Mouse (Mus musculus) intestine, embryonic 14.5 days (tissue): ENCODE data around the gene Mkln1. TPM values are rescaled to one million over a fixed set of nuclear protein-coding genes. Genes with fewer than 3 reads are reported as not detected.

ENCODE experiments used
- ATAC-seq: fragments of 200-750 bp; cut with Nextera tagmentation; replicated peaks from 2 replicates; pipeline ENCODE4 v1.8.0; 2017; ENCODE audit warnings: low read depth, moderate number of reproducible peaks, moderate TSS enrichment, moderate library complexity; ENCODE audit not compliant: low FRiP score, low TSS enrichment
- DNase-seq: peaks from one replicate; pipeline ENCODE4 v3.0.0-alpha.2; 2018; ENCODE audit warnings: low spot score
- H3K27ac ChIP-seq: fragments of 300-500 bp; sonication (generic); 2 replicates; pipeline ENCODE4 v1.5.1; 2014; ENCODE audit warnings: low read depth, mild to moderate bottlenecking, control low read depth
- H3K27me3 ChIP-seq: fragments of 300-500 bp; sonication (generic); replicated peaks from 2 replicates; pipeline ENCODE4 v1.6.1; 2014; ENCODE audit warnings: low read length, control low read depth; ENCODE audit not compliant: control insufficient read depth, insufficient read depth
- H3K36me3 ChIP-seq: fragments of 300-500 bp; sonication (generic); 2 replicates; pipeline ENCODE4 v1.6.1; 2014; ENCODE audit warnings: low read length, control low read depth; ENCODE audit not compliant: control insufficient read depth, insufficient read depth
- H3K4me1 ChIP-seq: fragments of 300-500 bp; sonication (generic); replicated peaks from 2 replicates; pipeline ENCODE4 v1.6.1; 2014; ENCODE audit warnings: low read length, control low read depth, mixed read lengths; ENCODE audit not compliant: control insufficient read depth, insufficient read depth
- H3K4me2 ChIP-seq: fragments of 300-500 bp; sonication (generic); 2 replicates; pipeline ENCODE4 v1.6.1; 2014; ENCODE audit warnings: low read length
- H3K4me3 ChIP-seq: fragments of 300-500 bp; sonication (generic); 2 replicates; pipeline ENCODE4 v1.5.1; 2014; ENCODE audit warnings: low read depth, low read length, control low read depth, mixed read lengths
- H3K9ac ChIP-seq: fragments of 300-500 bp; sonication (generic); 2 replicates; pipeline ENCODE4 v1.6.1; 2014; ENCODE audit warnings: mild to moderate bottlenecking, low read length
- H3K9me3 ChIP-seq: fragments of 300-500 bp; sonication (generic); 2 replicates; pipeline ENCODE4 v1.6.1; 2016; ENCODE audit warnings: low read length, control low read depth; ENCODE audit not compliant: control insufficient read depth
- WGBS: fragments of 180-500 bp; shearing (Covaris S2); extraction: QIAGEN DNeasy Blood & Tissue Kit; methylation state at CpG from one replicate; pipeline ENCODE4 v1.1.7; 2014; 5-methylcytosine and 5-hydroxymethylcytosine counted together
- polyA plus RNA-seq: library from polyadenylated mRNA; unstranded; fragments of >200 nt; fragmentation: Nextera tagmentation; extraction: Ambion mirVana; gene quantifications from 2 replicates; pipeline ENCODE4 v1.2.1, GENCODE M21; 2014

Gene Mkln1
- polyA plus RNA-seq, 1 experiment from 2014 or later, result 167 TPM

DNA sequence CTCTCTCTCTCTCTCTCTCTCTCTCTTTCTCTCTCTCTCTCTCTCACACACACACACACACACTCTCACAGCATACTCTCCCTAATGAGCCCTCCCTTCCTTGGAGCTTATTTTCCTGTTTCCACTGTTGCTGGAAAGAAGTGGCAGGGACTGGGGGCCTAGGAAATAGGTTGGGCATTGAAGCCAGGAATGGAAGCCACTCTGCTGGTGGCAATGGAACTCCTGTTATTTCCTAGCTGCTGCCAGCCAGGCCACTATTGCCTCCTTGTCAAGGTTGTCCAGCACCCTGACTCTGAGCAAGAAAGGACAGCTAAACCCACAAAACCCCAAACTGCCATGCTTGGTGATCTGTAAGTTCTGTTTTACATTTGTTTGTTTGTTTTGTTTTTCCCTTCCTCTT is 15.0 kb downstream of the Mkln1 start:
- H3K27ac ChIP-seq, result no peak overlapping the region

DNA sequence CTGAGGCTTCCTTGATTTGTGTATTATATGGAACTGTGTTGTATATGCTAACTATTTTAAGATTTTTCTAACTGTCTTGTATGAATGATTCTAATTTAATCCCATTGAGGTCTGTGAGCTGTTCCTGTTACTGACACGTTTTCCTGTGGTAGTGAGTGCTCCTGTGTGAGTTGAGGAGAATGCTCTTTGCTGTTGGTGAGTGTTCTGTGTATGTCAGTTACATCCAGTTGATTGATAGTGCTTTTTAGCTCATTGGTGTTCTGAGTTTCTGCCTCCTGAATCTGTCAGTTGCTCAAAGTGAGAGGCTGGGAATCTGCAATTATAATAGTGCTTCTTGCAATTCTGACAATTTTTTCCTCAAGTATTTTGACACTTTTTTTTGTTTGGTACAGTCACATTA is 15.8 kb downstream of the Mkln1 start:
- DNase-seq (no peak), ATAC-seq (no peak)
- Histone ChIP-seq H3K27me3 (no peaks in the 10 kb centered on the region), H3K36me3 (no peaks in the 10 kb centered on the region), H3K4me2 (no peak overlapping the region), H3K4me3 (no peak overlapping the region), H3K9me3 (no peaks in the 10 kb centered on the region), H3K9ac (no peak overlapping the region), H3K4me1 (no peaks in the 10 kb centered on the region), H3K27ac (no peak overlapping the region)
- 23% methylated on average over 1 of the region's 1 CpGs for WGBS

More for the DNA sequence above, 15.0 kb downstream of the Mkln1 start:
- Histone ChIP-seq H3K4me2 (no peak overlapping the region), H3K36me3 (no peaks in the 10 kb centered on the region), H3K4me1 (no peaks in the 10 kb centered on the region), H3K9ac (no peak overlapping the region), H3K27me3 (no peaks in the 10 kb centered on the region), H3K9me3 (no peaks in the 10 kb centered on the region), H3K4me3 (no peak overlapping the region)
- ATAC-seq, result no peak
- DNase-seq, result no peak

DNA sequence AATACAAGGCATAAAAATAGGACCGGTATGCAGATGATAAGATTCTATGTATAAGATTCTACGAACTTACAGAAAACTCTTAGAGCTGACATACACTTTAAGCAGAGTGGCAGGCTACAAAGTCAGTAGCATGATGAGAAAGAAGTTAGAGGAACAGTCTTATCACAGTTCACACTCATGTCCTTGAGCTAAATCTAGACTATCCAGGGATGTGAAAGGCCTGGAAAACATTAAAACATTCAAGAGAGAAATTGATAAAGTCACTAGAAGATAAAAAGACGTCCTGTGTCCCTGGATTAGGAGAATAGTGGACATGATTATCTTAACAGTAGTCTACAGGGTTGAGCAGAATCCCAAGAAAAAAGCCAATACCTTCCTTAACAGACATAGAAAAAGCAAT is 26.9 kb downstream of the Mkln1 start:
- DNase-seq (no peak), ATAC-seq (no peak)
- no peak overlapping the region for H3K9ac ChIP-seq
- peaks cover 26% of the 10 kb centered on the region for H3K36me3 ChIP-seq
- no peaks in the 10 kb centered on the region for H3K4me1 ChIP-seq
- no peak overlapping the region for H3K4me2 ChIP-seq
- H3K9me3 ChIP-seq, result no peaks in the 10 kb centered on the region
- H3K27ac ChIP-seq, result no peak overlapping the region
- 89% methylated on average over 3 of the region's 3 CpGs for WGBS
- no peak overlapping the region for H3K4me3 ChIP-seq
- no peaks in the 10 kb centered on the region for H3K27me3 ChIP-seq

DNA sequence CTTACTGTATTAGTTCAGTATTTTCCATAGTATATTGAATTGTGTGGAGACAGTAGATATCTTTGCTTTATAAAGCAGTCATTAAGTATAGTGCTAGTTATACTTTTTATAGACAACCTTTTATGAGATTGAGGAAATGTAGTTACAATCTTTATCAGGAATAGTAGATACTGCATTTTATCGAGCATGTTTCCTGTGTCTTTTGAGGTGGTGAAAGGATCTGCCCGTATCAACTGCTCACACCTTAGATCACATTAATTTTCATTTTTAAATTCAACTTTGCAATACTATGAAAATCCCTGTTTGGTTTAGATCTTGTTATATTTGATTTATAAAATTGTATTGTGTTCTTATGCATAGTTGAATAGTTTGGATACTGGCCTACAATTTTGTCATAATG is 38.7 kb downstream of the Mkln1 start:
- DNase-seq (no peak), ATAC-seq (no peak)
- Histone ChIP-seq H3K27me3 (no peaks in the 10 kb centered on the region), H3K9me3 (no peaks in the 10 kb centered on the region), H3K4me3 (no peak overlapping the region), H3K4me2 (no peak overlapping the region), H3K27ac (no peak overlapping the region), H3K4me1 (no peaks in the 10 kb centered on the region), H3K9ac (no peak overlapping the region), H3K36me3 (peaks cover 28% of the 10 kb centered on the region)
- WGBS, result 85% methylated on average over 2 of the region's 2 CpGs

DNA sequence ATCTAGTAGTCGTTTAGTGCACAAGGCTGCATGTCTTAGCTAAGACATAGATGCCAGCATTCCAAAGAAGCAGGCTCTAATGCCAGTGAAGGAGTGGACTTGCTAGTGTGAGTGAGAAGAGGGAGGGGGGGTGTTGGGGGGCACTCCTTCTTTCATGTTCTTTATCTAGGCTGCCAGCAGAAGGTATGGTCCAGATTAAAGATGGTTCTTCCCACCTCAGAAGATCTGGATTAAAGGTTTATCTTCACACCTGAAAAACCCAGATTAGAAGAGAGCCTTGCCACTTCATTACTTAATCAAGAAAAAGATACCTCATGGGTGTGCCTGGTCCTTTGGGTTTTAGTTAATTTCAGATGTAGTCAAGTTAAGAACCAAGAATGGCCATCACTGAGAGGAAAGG is 46.7 kb downstream of the Mkln1 start:
- Histone ChIP-seq H3K27ac (no peak overlapping the region), H3K27me3 (no peaks in the 10 kb centered on the region), H3K4me2 (no peak overlapping the region), H3K36me3 (peaks cover 32% of the 10 kb centered on the region; the same call in 1 of the 2 replicates), H3K4me3 (no peak overlapping the region), H3K4me1 (no peaks in the 10 kb centered on the region), H3K9me3 (no peaks in the 10 kb centered on the region), H3K9ac (no peak overlapping the region)
- no peak for DNase-seq
- 90% methylated on average over 1 of the region's 1 CpGs for WGBS
- no peak for ATAC-seq

DNA sequence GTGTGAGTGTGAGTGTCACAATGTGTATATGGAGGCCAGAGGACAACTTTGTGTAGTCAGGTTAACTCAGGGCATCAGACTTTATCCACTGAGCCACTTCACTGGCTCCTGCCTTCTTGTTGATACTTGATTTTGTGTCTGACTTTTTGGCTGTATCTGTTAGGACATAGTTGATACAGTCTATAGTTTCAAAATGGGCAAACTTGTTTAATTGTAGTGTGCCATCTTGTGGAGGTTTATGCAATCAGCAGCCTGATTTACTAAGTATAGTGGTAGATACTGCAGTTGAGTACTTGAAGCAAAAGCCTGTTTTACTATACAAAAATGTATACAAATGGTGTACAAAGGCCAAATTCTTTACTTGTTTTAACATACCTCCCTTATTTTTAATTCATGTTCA is 55.2 kb downstream of the Mkln1 start:
- Histone ChIP-seq H3K4me2 (no peak overlapping the region), H3K4me3 (no peak overlapping the region), H3K4me1 (no peaks in the 10 kb centered on the region), H3K9me3 (no peaks in the 10 kb centered on the region), H3K27ac (no peak overlapping the region), H3K27me3 (no peaks in the 10 kb centered on the region), H3K36me3 (peaks cover 48% of the 10 kb centered on the region), H3K9ac (no peak overlapping the region)
- ATAC-seq (no peak), DNase-seq (no peak)

DNA sequence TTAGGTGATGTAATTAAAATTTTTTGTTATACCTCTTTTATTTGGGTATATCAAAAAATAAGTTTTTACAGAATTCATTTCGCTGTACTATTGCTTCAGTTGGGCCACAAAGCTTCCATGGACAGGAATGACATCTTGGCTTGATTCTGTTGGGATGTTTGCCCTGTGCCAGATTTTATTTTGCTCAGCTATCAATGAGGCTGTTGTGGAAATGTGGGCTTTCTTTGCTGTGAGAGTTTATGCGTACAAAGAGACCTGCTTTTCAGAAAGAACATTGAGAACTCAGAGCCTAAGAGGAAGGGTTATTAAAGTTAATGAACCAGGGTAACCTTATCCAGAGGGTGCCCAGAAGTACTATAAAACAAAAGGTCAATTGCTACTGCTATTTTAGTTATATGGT is 56.8 kb downstream of the Mkln1 start:
- no peak for DNase-seq
- Histone ChIP-seq H3K4me2 (no peak overlapping the region), H3K4me1 (no peaks in the 10 kb centered on the region), H3K4me3 (no peak overlapping the region), H3K9me3 (no peaks in the 10 kb centered on the region), H3K36me3 (peaks cover 50% of the 10 kb centered on the region), H3K27ac (no peak overlapping the region), H3K27me3 (no peaks in the 10 kb centered on the region), H3K9ac (no peak overlapping the region)
- 86% methylated on average over 2 of the region's 2 CpGs for WGBS
- ATAC-seq, result no peak

DNA sequence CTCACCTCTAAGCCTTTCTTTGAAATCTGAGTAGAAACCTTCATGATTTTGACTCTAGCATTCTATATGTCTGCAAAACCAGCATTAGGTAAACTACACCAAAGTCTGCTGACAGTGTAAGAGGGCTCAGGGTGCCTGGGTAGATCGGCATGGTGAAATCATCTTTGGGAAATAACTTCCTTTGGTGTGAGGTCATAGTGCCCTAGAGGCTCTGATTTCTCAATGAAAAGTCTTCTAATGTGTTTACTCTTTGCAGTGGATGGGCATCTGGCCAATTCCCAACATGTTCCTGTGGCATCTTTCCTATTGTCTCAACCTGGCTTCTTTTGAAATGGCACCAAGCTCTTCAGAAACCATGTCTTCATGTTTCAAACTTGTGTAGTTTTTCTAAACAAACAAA is 58.5 kb downstream of the Mkln1 start:
- Histone ChIP-seq H3K9me3 (no peaks in the 10 kb centered on the region), H3K36me3 (peaks cover 50% of the 10 kb centered on the region), H3K4me3 (no peak overlapping the region), H3K27ac (no peak overlapping the region), H3K4me2 (no peak overlapping the region), H3K4me1 (no peaks in the 10 kb centered on the region), H3K9ac (no peak overlapping the region), H3K27me3 (no peaks in the 10 kb centered on the region)
- DNase-seq (no peak), ATAC-seq (no peak)
- 79% methylated on average over 1 of the region's 1 CpGs for WGBS

DNA sequence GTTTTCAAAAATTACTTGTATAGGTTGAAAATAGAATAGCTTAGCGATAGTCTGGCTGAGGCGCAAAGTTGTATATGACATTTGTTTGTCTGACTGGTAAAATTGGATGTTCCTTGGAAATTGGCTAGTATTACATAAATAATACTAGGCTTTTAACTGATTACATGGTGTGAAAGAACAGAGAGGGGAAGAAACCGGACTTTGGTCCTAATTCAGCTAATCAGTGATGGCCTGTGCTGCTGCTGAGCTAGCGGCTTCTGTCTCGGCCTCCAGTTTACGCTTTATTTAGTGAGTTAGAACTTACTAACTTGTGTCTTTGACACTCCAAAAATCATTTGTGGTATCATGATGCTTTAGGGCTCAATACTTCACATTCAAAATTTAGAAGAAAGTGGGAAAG is 70.9 kb downstream of the Mkln1 start:
- WGBS, result 94% methylated on average over 6 of the region's 6 CpGs
- no peak overlapping the region for H3K27ac ChIP-seq
- H3K36me3 ChIP-seq, result peaks cover 43% of the 10 kb centered on the region
- H3K27me3 ChIP-seq, result no peaks in the 10 kb centered on the region
- DNase-seq (no peak), ATAC-seq (no peak)
- H3K4me2 ChIP-seq, result no peak overlapping the region
- H3K4me3 ChIP-seq, result no peak overlapping the region
- H3K9ac ChIP-seq, result no peak overlapping the region
- H3K9me3 ChIP-seq, result no peaks in the 10 kb centered on the region
- H3K4me1 ChIP-seq, result no peaks in the 10 kb centered on the region
